Mouse (Mus musculus) spleen, adult 2 months (tissue): ENCODE results near the gene Ppp1r2. TPM values are rescaled to one million over a fixed set of nuclear protein-coding genes. Genes with fewer than 3 reads are reported as not detected.

ENCODE experiments used
- DNase-seq, 2 experiments: peaks; one replicate each; pipeline versions ENCODE4 v3.0.0 to v3.0.0-alpha.2; 2012 to 2021; ENCODE audit warnings: low spot score in 2 of 2, low read depth in 1 of 2
- H3K27ac ChIP-seq: fragments of 200-500 bp; 2 replicates; pipeline ENCODE4 v1.5.1; 2012; ENCODE audit warnings: low read length, inconsistent platforms; ENCODE audit not compliant: insufficient read depth
- H3K27me3 ChIP-seq: fragments of 200-500 bp; 2 replicates; pipeline ENCODE4 v1.6.1; 2012; ENCODE audit warnings: mild to moderate bottlenecking, moderate library complexity, low read length, inconsistent platforms; ENCODE audit not compliant: control insufficient read depth, insufficient read depth
- H3K36me3 ChIP-seq: fragments of 200-500 bp; 2 replicates; pipeline ENCODE4 v1.6.1; 2012; ENCODE audit warnings: mild to moderate bottlenecking, low read length, inconsistent platforms; ENCODE audit not compliant: control insufficient read depth, insufficient read depth
- H3K4me1 ChIP-seq: fragments of 200-500 bp; 2 replicates; pipeline ENCODE4 v1.6.1; 2011; ENCODE audit warnings: inconsistent platforms; ENCODE audit not compliant: control insufficient read depth, insufficient read depth, insufficient read length
- H3K4me3 ChIP-seq: fragments of 200-500 bp; 2 replicates; pipeline ENCODE4 v1.5.1; 2011; ENCODE audit warnings: mild to moderate bottlenecking, inconsistent platforms; ENCODE audit not compliant: insufficient read depth, insufficient read length; ENCODE audit errors: extremely low read depth
- CTCF ChIP-seq: fragments of 200-500 bp; IDR thresholded peaks from 2 replicates; pipeline ENCODE4 v1.5.1; 2011; ENCODE audit warnings: mild to moderate bottlenecking, inconsistent platforms; ENCODE audit not compliant: insufficient read depth, insufficient read length, insufficient replicate concordance; ENCODE audit errors: extremely low read depth
- POLR2A ChIP-seq: fragments of 200-500 bp; IDR thresholded peaks from 2 replicates; pipeline ENCODE4 v1.6.1; 2011; ENCODE audit warnings: low read depth, low read length, inconsistent platforms
- WGBS: fragments of 180-500 bp; shearing (Covaris S2); methylation state at CpG from one replicate; pipeline ENCODE4 v1.1.7; 2018; 5-methylcytosine and 5-hydroxymethylcytosine counted together
- polyA plus RNA-seq: library from polyadenylated mRNA; depleted of rRNA; stranded (reverse); fragments of >200 nt; gene quantifications from 2 replicates; pipeline ENCODE4 v1.2.3, GENCODE M21; 2012

The Ppp1r2 gene
- polyA plus RNA-seq, 1 experiment, result 27.2 TPM

DNA sequence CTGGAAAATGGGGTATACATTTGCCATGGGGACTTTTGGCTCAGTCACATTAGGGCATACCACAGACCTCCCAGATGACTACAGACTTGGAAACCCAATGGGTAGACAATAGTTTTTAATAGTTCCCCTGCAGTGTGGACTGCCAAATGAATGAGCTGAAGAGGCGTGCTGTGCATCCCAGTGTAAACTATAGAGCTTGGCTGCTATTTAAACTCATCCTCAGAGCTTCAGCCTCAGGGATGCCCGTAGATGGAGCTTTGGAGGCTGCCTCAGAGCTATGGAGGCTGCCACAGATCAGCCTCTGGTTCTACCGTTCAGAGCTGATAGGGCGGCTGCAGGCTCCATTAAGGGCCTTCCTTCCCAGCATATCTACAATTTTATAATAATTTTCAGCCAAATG lies 40.2 kb upstream of the Ppp1r2 start:
- WGBS, result 88% methylated on average over 4 of the region's 4 CpGs
- DNase-seq, result no peak
- H3K4me3 ChIP-seq, result no peak overlapping the region
- H3K4me1 ChIP-seq, result no peaks in the 10 kb centered on the region
- no peaks in the 10 kb centered on the region for H3K27me3 ChIP-seq
- H3K36me3 ChIP-seq, result no peaks in the 10 kb centered on the region
- TF ChIP-seq CTCF, result no peak
- no peak for TF ChIP-seq POLR2A
- H3K27ac ChIP-seq, result no peak overlapping the region

DNA sequence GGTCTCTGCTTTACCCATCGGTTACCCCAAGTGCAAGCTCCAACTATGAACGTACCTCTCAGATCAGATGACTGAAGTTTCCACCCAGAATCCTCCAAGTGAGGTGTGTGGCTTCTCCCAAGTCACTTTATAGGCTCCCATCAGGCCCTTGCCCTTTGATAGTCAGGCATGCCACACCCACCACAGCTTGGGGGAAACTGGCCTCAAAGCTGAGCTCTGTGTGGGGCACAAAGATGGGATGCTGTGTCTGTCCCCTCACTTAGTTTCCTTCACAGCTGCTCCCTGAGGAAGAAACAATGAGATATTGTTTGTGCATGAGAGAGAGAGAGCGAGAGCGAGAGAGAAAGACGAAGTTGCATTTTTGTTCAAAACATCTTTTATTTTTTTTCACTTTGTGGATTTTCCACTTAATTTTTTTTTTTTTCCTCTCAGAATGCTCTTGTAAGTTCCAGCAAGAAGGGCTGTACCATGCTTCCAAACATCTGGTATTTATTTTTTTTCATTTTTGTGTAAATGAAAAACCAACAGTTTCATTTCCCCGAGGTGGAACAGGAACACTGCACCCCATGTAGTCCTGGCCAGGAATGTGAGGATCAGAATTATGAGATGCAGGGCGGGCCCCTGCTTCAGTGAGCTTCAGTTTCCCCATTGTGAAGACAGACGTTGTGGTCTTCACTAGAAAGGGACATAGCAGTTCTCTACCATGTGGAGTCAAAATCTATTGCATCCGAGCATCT lies 39.6 kb upstream of the Ppp1r2 start, which contains the start of gene Apod:
TSS of gene Apod (minus strand) at position 312 of the 737 bp plus-strand sequence.
- Histone ChIP-seq H3K27ac (no peak within 1 kb of the TSS), H3K36me3 (no peaks in the 10 kb centered on the region), H3K4me3 (no peak within 1 kb of the TSS), H3K4me1 (no peaks in the 10 kb centered on the region), H3K27me3 (no peaks in the 10 kb centered on the region)
- DNase-seq, result no peak
- no peak for TF ChIP-seq POLR2A
- no peak for TF ChIP-seq CTCF
- WGBS, result 74% methylated on average over 9 of the region's 9 CpGs

DNA sequence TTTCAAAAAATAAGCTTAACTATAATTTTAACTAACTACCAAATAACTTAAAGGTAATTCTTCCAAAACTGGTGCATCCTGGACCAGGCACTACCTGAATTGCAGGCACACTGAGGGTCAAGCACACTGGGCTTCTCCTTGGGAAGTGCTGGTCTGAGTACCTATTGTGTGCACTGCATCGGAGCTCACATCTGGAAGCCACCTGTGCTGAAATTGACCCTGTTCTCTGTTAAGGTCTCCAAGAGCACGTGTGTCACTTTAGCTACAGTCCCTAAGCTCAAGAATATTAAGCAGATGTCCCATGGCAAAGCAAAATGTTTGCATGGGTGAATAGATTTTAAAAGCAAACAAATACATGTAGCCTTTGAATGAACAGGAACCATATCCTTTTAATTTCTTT lies 38.5 kb upstream of the Ppp1r2 start:
- WGBS, result 85% methylated on average over 2 of the region's 2 CpGs
- no peak for TF ChIP-seq CTCF
- no peak for TF ChIP-seq POLR2A
- no peak for DNase-seq
- H3K4me3 ChIP-seq, result no peak overlapping the region
- no peaks in the 10 kb centered on the region for H3K27me3 ChIP-seq
- no peaks in the 10 kb centered on the region for H3K4me1 ChIP-seq
- H3K27ac ChIP-seq, result no peak overlapping the region
- no peaks in the 10 kb centered on the region for H3K36me3 ChIP-seq

DNA sequence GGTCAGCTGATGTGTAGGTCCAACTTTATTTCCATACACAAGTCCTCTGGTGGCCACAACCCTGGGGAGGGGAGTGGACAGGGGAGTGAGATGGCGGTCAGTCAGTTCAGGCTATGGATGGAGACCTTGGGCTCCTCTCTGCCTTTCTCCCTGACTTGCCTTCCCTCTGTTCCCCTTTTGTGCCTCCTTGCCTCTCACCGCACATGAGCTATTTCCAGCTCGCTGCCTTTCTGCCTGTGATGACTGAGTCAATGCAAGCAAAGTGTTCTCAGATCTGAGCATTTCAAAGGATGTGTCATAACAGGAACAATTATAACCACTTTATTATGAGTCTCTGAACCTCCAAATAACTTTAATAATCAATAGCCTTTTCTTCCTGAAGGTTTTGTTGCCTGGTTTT lies 37.2 kb upstream of the Ppp1r2 start:
- DNase-seq, result no peak
- WGBS, result 53% methylated on average over 3 of the region's 3 CpGs
- no peak for TF ChIP-seq CTCF
- no peak for TF ChIP-seq POLR2A
- H3K36me3 ChIP-seq, result no peaks in the 10 kb centered on the region
- H3K27ac ChIP-seq, result no peak overlapping the region
- no peaks in the 10 kb centered on the region for H3K27me3 ChIP-seq
- no peaks in the 10 kb centered on the region for H3K4me1 ChIP-seq
- no peak overlapping the region for H3K4me3 ChIP-seq

DNA sequence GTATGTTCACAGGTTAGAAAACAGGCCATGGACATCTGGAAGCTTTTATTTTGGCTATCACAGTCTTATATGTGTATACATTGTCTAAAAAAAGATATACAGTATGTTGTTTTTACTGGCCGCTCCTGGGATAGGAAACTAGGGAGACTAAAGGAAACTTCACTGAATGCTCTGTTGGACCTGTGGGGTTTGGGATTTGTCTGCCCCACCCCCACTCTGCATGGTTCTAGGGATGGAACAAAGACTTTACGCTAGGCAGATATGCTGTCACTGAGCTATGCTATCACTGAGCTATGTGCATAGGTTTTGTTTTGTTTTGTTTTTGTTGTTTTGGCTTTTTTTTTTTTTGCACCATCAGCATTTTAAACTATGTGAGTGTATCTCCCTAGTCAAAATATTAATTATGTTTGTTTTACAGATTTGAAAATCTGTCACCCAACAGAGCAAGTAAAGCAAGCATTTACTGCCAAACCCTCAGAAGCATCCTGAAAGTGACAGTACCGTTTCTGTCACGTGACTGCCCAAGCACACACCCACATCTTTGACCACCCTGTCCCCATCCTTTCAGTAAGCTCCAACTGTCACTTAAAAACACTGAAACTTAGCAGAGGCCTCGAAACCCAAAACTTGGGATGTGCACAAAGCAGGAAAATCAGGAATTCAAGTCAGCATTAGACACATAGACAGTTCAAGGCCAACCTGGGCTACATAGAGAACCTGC lies 30.3 kb upstream of the Ppp1r2 start:
- no peaks in the 10 kb centered on the region for H3K36me3 ChIP-seq
- no peak for DNase-seq
- H3K27ac ChIP-seq, result no peak overlapping the region
- H3K4me3 ChIP-seq, result no peak overlapping the region
- TF ChIP-seq CTCF (no peak), POLR2A (no peak)
- 87% methylated on average over 5 of the region's 5 CpGs for WGBS
- no peaks in the 10 kb centered on the region for H3K4me1 ChIP-seq
- H3K27me3 ChIP-seq, result no peaks in the 10 kb centered on the region

DNA sequence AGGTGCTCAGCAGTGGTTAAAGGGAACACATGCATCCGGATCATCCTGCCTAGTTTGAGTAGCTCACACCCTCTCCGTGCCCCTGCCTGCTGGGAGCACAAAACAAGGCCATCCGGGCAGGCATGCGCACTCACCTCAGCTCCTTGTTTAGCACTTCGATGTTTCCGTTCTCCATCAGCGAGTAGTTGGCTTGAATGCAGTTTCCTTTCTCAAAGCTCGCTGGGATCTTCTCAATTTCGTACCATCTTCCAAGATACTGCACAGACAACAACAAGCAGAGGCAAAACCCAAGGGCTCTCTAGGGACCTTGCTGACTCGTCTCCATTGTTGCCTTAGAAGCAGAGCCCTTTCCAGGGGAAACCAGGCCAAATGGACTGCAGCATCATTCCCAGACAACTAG lies 28.2 kb upstream of the Ppp1r2 start:
- Histone ChIP-seq H3K36me3 (no peaks in the 10 kb centered on the region), H3K4me1 (no peaks in the 10 kb centered on the region), H3K27me3 (no peaks in the 10 kb centered on the region), H3K4me3 (no peak overlapping the region), H3K27ac (no peak overlapping the region)
- 79% methylated on average over 10 of the region's 10 CpGs for WGBS
- TF ChIP-seq CTCF, result no peak
- DNase-seq, result no peak
